Mouse (Mus musculus): Measurements from ENCODE around the gene Gm28434. TPM values are rescaled to one million over a fixed set of nuclear protein-coding genes. Genes with fewer than 3 reads are reported as not detected.

Gene Gm28434
- not detected in 2 replicates for total RNA-seq (2015; ENCODE audit: low replicate concordance)
- total RNA-seq (2017; ENCODE audit: low replicate concordance), result not detected in 2 replicates

DNA sequence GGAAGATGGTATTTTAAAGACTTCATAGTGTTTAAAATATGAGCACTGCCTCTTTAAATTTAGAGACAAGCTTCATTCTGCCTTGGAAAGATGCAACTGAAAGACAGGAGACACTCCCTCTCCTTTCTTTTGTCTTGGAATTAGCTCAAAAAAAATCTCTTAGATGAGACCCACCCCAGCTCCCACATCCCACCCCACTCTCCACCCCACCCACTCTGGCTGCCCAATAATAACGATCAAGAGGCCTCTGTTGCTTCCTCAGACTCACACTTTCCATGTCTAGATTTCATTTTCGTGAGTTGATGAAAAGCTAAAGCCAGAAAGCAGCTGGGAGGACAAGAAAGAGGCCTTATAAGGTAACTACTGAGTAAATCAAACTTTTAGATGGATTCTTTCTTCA lies at the start of gene Gm28434, which contains the start of gene 2310003L06Rik:
Gene Gm28434 (plus strand): TSS at position 317 of the 400 bp plus-strand sequence.
Gene 2310003L06Rik (plus strand): TSS at position 259 of the 400 bp plus-strand sequence.
- no peak for ATAC-seq (replicated peaks; ENCODE audit: low FRiP score, poor library complexity, severe bottlenecking)

DNA sequence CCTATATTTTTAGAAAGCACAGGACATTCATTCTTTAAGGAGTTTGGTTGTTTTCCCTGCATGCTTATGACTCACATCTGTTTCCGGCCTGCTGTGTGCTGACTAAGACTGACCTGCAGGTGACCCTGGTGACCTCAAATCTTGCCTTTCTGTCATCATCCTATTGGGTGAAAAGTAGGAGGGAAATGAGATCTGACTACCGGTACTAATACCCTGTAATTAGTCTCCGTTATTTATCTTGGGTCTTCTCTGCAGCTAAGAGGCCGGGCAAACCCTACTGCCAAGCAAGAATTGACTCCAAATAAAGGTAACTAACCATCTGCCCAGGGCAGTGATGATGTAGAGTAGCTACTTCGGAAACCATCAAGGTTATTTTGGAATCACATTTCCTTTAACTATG lies 43.9 kb upstream of the Gm28434 start, which contains the start of gene Csn3:
Gene Csn3 (plus strand): TSS at position 208 of the 400 bp plus-strand sequence.
- no peak for ATAC-seq (replicated peaks; ENCODE audit: low FRiP score, poor library complexity, severe bottlenecking)

DNA sequence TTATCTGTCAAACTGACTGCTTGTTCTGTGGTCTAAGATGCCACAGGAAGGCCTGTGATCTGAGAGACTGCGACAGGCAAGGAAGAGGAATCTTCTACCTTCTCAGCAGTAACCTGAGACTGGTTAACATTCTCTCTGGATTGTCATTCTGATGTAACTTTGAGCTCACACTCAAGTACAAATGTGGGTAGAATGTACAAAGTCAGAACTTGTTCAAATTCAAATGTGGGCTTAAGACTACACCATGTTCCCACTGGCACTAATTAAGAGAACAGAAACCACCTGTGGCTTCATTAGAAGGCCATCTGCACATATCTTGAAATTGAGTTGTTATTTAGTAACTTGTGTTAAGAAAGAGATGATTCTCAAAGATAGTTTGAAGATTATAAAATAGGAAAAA lies 37.7 kb upstream of the Gm28434 start:
- no peak for ATAC-seq (replicated peaks; ENCODE audit: low FRiP score, poor library complexity, severe bottlenecking)

DNA sequence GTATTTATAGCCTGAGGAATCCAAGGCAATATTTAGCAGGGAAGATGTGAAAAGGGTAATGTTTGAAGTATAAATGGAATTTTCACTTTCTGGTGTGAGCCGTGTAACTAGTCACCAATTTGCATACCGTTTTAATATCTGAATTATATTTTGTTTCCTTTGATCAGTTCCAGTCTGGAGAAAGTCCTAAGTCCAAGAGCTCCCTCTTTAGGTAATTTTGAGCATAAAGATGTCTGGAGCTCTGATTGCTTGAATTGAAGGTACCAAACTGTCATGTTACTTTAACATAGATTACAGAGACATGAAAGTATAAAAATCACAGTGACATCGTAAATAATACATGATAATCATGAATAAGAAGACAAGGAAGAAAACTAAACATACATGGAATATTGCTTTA lies 28.6 kb upstream of the Gm28434 start:
- no peak for ATAC-seq (replicated peaks; ENCODE audit: low FRiP score, poor library complexity, severe bottlenecking)

DNA sequence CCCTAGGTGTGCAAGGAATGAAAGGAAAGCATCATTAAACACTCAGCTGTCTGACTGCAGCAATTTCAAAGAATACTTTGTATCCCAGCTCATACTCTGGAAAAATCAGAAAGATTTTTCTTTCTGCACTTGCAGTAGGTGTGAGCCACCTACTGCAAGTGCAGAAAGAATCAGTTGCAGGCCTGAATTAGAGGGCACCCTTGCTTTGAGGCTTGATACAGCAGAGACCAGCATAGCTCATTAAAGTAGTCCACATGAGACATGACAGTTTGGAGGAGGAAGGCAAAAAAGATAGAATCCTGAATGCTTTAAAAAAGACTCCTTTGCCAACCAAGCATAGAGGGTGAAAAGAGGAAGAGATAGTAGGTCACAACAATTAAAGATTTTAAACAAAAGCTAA lies 26.8 kb upstream of the Gm28434 start:
- no peak for ATAC-seq (replicated peaks; ENCODE audit: low FRiP score, poor library complexity, severe bottlenecking)

DNA sequence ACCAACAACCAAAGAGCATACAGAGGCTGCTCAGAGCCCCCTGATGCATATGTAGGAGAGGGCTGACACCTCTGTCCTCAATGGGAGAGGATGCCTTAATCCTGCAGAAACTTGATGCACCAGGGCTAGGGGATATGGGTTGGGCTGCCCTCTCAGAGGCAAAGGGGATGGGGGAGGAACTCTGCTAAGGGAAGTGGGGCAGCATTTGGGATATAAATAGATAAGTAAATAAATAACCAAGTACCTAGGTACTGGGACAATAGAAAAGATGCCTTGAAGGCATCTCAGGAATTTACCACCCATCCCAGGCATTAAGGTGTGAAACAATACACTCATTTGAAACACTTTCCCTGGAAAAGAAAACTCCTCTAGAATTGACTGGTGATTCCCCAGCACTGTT lies 17.5 kb upstream of the Gm28434 start:
- no peak for ATAC-seq (replicated peaks; ENCODE audit: low FRiP score, poor library complexity, severe bottlenecking)

DNA sequence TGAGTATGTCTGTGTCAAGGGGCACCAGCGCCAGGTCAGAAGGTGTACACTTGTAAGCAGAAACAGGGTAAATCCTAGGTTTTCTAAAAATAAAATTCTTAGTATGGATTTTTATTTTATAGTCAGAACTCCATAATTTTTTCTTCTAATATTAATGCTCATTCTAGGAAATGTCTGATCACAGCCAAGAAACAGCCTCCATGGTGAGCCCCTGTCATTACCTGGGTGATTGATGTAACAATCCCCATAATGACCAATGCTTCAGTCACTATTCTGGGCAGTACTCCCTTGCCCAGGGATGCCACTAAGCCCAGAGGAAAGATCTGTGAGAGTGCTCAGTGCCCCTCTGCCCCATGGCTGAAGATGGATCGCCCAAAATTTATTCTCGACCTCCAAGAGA lies 9.8 kb downstream of the Gm28434 start, which contains the start of gene Cabs1:
Gene Cabs1 (plus strand): TSS at position 301 of the 400 bp plus-strand sequence.
- ATAC-seq (replicated peaks; ENCODE audit: low FRiP score, poor library complexity, severe bottlenecking), result no peak

DNA sequence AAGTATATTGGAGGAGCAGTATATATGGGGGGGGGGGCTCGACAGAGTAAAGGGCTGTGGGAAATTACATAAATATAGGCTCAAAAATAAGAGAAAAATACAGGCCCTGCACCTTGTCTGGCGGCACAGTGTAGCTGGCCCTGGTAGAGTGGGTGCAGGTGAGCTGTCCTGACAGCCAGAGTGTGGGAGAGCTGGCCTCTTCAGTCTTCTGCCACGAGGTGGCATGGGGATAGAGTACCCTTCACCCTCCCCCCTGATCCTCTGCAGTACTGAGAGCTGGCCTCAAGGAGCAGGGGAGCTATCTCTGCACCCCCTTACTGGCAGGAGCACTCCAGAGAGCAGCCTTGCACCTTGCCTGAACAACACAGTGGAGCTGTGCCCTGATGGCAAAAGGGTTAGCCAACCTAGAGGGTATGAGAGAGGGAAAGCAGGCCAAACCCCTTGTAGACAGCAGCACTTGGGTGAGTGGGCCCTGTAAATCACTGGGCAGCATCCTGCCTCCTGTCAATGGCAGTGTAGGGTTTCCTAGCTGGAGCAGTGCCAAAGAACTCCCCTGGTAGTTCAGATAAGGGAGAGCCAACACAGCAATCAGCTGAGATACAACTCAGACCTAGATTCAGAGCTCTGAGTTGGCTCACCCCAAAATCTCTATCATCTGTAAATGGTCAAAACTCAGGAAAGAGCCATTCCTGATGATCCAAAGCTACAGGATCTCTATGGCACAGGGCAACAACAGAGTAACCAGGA lies 13.3 kb downstream of the Gm28434 start:
- ATAC-seq (replicated peaks; ENCODE audit: low FRiP score, poor library complexity, severe bottlenecking), result no peak

DNA sequence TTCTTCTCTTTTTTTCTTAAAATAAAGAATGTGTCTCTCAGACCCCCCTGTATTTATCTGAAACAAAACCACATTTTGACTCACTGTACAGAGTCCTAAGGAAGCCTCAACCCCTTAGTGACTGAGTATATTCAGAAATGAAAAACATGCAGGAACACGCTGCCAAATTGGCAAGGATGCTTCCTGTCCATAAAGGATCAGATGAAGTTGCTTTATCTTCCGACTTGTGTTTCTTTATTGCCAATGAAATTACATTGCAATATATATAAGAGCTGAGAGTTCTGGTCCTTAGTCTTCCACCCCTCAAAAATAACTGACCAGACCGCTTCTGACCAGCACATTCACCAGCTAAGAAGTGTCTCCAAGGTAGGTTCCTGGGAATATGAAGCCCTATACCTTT lies 32.9 kb downstream of the Gm28434 start, which contains the start of gene Smr3a:
Gene Smr3a (plus strand): TSS at position 301 of the 400 bp plus-strand sequence.
- no peak for ATAC-seq (replicated peaks; ENCODE audit: low FRiP score, poor library complexity, severe bottlenecking)

DNA sequence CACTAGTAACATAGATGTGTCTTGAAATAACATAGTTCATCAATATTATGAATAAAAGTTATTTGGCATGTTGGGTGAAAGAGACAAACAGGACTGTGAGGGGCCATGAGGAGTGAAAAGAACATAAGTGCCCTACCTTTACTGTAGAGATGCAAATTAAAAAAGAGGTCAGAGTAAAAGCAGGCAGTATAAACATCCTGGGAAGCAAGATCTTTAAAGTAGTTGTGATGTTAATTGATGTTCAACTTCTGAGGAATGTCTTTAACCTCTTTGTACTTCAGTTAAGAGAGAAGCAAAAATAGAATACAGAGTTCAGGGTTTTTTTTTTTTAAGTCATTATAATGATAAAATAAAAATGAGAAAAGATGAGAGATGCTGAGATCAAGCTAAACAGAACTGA lies 35.9 kb downstream of the Gm28434 start:
- no peak for ATAC-seq (replicated peaks; ENCODE audit: low FRiP score, poor library complexity, severe bottlenecking)

Other genes with a start within 250 kb of the Gm28434 start
- not detected in 2 replicates for gene Csn1s2a, start 194.9 kb upstream of the Gm28434 start, total RNA-seq (2015; ENCODE audit: low replicate concordance)
- not detected in 2 replicates for gene Csn1s2a, start 194.9 kb upstream of the Gm28434 start, total RNA-seq (2017; ENCODE audit: low replicate concordance)
- gene Csn1s2b, start 161.4 kb upstream of the Gm28434 start, total RNA-seq (2015; ENCODE audit: low replicate concordance), result not detected in 2 replicates
- gene Csn1s2b, start 161.4 kb upstream of the Gm28434 start, total RNA-seq (2017; ENCODE audit: low replicate concordance), result not detected in 2 replicates
- not detected in 2 replicates for gene Prr27, start 143.8 kb upstream of the Gm28434 start, total RNA-seq (2015; ENCODE audit: low replicate concordance)
- gene Prr27, start 143.8 kb upstream of the Gm28434 start, total RNA-seq (2017; ENCODE audit: low replicate concordance), result not detected in 2 replicates
- not detected in 2 replicates for gene Odam, start 84.5 kb upstream of the Gm28434 start, total RNA-seq (2015; ENCODE audit: low replicate concordance)
- not detected in 2 replicates for gene Odam, start 84.5 kb upstream of the Gm28434 start, total RNA-seq (2017; ENCODE audit: low replicate concordance)
- gene Csn3, start 43.9 kb upstream of the Gm28434 start, total RNA-seq (2015; ENCODE audit: low replicate concordance), result not detected in 2 replicates
- gene Csn3, start 43.9 kb upstream of the Gm28434 start, total RNA-seq (2017; ENCODE audit: low replicate concordance), result not detected in 2 replicates
- gene 2310003L06Rik, start 58 bp upstream of the Gm28434 start, total RNA-seq (2015; ENCODE audit: low replicate concordance), result not detected in 2 replicates
- not detected in 2 replicates for gene 2310003L06Rik, start 58 bp upstream of the Gm28434 start, total RNA-seq (2017; ENCODE audit: low replicate concordance)
- not detected in 2 replicates for gene Cabs1, start 9.9 kb downstream of the Gm28434 start, total RNA-seq (2015; ENCODE audit: low replicate concordance)
- gene Cabs1, start 9.9 kb downstream of the Gm28434 start, total RNA-seq (2017; ENCODE audit: low replicate concordance), result not detected in 2 replicates
- not detected in 2 replicates for gene Smr3a, start 33.0 kb downstream of the Gm28434 start, total RNA-seq (2015; ENCODE audit: low replicate concordance)
- gene Smr3a, start 33.0 kb downstream of the Gm28434 start, total RNA-seq (2017; ENCODE audit: low replicate concordance), result not detected in 2 replicates
- gene Smr2, start 117.0 kb downstream of the Gm28434 start, total RNA-seq (2015; ENCODE audit: low replicate concordance), result not detected in 2 replicates
- not detected in 2 replicates for gene Smr2, start 117.0 kb downstream of the Gm28434 start, total RNA-seq (2017; ENCODE audit: low replicate concordance)
- gene Gm11116, start 142.0 kb downstream of the Gm28434 start, total RNA-seq (2015; ENCODE audit: low replicate concordance), result not detected in 2 replicates
- not detected in 2 replicates for gene Gm11116, start 142.0 kb downstream of the Gm28434 start, total RNA-seq (2017; ENCODE audit: low replicate concordance)
- gene Gm11115, start 184.6 kb downstream of the Gm28434 start, total RNA-seq (2015; ENCODE audit: low replicate concordance), result not detected in 2 replicates
- not detected in 2 replicates for gene Gm11115, start 184.6 kb downstream of the Gm28434 start, total RNA-seq (2017; ENCODE audit: low replicate concordance)

All from erythroid progenitor cell, adult 5-6 weeks (primary cell).